Mouse (Mus musculus) urinary bladder, adult 18-20 months (tissue): ENCODE measurements around the gene Daam2.
A peak's percentile ranks its signal among the peaks of the same experiment; 100 is the strongest.

ENCODE experiments used
- DNase-seq, 2 experiments: peaks; one replicate each; pipeline ENCODE4 v3.0.0; 2022; ENCODE audit warnings: low spot score in 2 of 2, mixed read lengths in 2 of 2

Gene Daam2

GRCm38 (mm10) chr17:49563830-49564470, at the start of gene Daam2:
Gene Daam2 (minus strand): TSS chr17:49564343.
- peak; percentile 31 to 70 for DNase-seq

DNA sequence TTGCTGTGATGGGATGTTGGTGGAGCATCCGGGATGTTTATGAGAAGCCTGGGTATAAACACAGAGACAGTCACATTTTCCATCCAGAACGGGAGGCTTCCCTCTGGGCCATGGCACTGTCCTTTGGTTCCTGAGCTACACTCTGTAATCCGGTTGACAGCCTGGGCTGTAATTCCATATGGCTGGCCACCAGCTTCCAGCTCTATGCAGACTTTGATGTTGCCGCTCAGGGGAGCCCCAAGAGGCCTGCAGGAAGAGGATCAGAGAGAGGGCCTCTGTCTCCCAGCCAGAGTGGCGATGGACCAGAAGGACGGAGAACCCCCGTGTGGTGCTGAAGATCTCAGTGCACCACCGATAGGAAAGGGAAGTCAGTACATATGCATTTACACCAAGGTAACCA, 46.2 kb upstream of the Daam2 start:
- DNase-seq = no peak

DNA sequence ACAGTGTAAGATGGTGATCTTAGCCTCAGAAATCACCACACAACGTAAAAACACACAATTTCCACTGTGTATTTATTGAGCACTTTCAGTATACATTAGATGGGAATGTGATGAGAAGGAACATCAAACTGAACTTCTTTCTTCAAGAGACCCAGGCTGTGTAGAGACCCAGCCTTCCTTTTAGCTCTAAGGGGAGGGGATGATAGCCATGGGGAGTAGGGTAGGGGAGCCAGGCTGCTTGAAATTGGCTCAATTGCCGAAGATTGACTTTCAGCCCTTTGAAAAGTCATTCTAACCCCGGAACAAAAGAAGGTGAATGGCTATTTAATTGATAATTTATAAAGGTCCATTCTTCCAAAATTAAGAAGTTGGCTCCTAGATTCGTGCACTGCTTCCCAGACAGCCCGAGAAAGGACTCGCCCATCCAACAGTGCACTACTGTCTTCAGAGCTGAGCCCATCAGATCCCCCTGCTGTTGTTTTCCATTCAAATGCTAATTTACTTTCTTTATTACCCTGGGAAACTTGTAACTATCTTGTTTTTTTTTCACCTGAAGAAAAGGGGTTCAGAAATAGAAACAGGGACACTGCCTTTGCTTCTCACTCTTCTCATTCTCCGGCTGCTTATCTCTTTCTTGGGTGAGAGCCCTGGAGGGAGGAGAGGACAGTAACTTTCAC, 43.3 kb upstream of the Daam2 start:
- no peak for DNase-seq

DNA sequence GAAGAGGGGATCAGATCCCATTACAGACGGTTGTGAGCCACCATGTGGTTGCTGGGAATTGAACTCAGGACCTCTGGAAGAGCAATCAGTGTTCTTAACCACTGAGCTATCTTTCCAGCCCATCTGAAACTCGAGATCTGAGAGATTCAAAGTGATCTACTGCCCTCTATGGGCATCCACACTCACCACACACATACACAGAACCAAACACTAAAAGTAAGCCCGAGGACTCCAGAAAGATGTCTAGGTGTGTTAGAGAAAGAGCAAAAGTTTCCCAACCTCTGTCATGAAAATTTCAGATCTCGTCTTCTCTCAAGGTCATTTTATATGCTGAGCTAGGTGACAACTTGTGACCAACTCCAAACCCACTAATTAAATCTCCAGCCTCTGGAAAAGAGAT, 41.3 kb upstream of the Daam2 start:
- no peak for DNase-seq

DNA sequence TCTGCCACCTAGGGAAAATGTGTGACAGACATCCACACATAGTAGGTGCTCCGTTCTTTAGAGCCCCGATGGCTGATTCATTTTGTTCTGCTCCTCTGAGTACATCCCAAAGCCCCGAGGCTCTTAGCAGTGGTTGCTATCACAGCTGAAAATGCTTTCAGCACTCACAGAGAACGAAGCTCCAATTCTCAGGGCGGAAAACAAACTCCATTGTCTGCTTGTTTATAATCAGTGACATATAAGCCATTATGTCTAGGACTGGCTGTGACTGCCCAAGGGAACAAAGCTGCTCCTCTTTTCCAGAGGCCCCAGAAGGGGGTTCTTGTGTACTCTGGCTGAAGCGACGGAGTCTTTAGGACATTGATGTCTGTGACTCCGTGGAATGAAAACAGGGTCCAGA, 25.9 kb upstream of the Daam2 start:
- no peak for DNase-seq

DNA sequence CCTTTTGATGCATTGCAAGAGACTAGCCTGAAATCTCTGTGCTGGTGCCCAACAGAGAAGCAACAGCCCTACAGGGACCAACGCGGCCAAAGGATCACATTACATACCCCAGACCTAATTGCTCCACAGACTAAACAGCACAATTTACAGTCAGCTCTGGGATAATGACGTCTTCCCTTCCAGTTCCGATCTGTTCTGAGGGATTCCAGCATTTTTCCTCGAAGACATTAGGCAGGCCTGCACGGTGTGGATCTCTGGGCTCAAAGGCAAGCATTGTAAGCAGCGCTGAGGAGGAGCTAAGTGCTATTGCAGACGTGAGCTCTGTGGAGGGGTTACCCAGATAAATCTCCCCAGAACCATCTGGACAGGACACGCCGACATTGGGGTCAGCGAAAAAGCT, 18.3 kb upstream of the Daam2 start:
- no peak for DNase-seq

DNA sequence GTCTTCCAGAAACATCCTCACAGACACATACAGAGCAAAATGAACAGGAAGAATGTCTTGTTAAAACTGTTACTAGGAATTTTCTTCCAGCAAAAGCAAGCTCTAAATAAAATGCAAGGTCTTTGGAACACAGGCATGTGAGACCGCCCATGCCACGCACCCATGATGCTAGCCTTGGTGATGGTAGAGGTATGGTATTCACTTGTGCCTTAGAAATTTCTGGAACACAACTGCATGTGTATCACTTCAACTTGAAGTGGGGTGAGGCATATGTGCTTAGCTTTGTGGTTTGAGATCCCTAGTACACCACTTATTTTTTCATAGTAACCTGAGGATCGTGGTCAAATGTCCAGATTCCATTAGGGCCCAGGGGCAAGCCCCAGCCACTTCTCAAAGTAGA, 13.2 kb upstream of the Daam2 start:
- no peak for DNase-seq

GRCm38 (mm10) chr17:49568717-49569116, 4.6 kb upstream of the Daam2 start:
- DNase-seq = no peak

DNA sequence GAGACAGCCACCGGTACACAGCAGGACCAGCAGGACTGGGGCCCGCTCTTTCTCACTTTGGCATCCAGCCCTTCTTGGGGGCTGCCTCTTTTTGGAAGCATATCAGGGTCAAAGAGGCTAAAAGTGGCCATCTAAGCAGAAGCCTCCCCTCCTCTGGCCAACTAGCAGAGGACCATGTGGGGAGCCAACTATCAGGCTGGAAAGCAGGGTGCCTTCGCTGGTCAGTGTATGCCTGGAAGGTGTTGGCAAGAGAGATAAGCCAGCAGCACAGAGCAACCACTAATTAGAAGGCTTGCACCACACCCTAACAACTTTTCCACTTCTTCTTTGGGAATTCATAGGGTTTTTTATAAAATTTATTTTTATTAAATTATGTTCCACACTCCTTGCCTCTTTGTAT, 346 bp upstream of the Daam2 start:
- no peak for DNase-seq

GRCm38 (mm10) chr17:49563416-49563780, 745 bp downstream of the Daam2 start:
- DNase-seq = no peak

DNA sequence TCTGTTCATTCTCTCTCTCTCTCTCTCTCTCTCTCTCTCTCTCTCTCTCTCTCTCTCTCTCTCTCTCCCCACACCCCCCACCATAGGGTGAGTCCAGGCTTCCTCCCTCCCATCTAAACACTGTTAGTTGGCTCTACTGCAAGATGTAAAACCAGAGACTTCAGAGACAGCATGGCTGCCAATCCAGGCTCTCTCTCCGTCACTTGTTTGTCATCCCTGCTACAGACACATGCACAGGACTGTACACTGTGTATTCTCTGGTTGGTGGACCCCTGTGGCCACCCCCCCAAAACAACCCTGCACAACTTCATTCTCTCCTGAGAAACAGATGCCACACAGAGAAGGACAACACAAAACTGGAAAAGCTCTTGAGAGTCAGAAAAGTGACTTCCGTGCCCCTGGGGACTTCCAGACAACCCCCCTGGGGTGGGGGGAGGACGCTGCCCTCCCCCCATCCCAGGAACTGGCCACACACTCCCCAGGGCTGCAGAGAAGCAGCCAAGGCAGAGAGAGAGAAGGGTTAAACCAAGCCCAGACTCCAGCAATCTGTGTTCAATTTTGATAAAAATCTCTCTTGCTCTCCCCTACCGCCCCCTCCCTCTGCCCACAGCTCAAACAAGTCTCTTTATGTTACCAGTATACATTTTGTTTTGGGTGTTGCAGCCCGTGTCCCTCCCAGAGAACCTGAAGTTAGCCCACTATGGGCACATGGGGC, 1.3 kb downstream of the Daam2 start:
- no peak for DNase-seq

- DNase-seq = no peak
Observed at GRCm38 (mm10) chr17:49561985-49562384, 2.2 kb downstream of the Daam2 start.

DNA sequence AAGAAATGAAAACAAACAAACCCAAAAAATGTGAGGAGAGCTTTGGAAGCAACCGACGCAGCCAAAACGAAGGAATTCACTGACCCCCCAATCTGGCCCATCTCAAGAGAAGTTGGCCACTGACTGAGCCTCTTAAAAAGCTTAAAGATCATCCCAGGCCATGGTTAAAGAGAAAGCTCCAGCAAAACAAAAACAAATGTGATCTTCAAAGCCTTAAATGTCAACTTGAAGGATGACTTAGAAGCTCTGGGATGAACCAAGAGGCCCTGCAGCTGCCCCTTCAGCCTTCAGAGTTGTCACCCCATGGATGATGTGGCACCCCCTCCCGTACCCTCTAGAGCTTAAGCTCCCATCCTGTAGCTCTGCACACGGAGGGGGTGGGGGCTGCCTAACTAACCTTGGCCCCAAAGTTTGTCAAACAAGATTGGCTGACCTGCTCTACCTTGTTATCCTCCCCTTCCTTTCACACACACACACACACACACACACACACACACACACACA, 4.3 kb downstream of the Daam2 start:
- DNase-seq = no peak

DNA sequence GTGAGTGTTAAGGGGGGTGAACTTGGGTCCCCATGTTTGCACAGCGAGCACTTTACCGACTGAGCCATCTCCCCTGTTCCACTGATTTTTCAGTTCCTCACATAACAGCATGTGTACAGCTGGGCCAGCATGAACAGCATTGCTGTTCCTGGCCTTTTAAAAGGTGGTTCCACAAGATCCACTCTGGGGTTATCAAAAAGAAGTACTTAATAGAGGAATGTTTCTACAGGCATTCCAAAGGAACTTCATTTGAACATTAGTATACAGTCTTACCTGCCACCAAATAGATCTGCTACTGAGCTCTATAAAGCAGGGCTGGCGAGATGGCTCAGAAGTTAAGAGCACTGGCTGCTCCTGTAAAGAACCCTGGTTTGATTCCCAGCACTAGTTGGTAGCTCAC, 8.0 kb downstream of the Daam2 start:
- DNase-seq = no peak

DNA sequence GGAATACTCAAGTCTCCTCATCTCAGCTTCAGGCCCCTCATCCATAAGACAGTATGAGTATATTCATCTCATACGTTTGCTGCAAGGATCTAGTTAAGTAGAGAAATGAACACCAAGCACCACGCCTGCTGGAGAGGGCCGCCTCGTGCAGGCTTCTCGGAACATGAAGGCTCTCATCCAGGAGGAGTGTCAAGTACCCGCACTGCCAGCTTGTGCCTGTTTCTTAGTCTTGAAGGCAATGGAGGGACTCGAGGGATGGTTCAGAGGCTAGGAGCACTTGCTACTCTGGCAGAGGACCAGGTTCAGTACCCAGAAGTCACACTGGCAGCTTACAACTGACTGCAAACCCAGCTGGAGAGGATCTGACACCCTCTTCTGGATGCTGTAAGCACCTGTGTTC, 12.2 kb downstream of the Daam2 start:
- DNase-seq = no peak

GRCm38 (mm10) chr17:49551465-49551864, 12.7 kb downstream of the Daam2 start:
- no peak for DNase-seq

GRCm38 (mm10) chr17:49545997-49546396, 18.1 kb downstream of the Daam2 start:
- no peak for DNase-seq

DNA sequence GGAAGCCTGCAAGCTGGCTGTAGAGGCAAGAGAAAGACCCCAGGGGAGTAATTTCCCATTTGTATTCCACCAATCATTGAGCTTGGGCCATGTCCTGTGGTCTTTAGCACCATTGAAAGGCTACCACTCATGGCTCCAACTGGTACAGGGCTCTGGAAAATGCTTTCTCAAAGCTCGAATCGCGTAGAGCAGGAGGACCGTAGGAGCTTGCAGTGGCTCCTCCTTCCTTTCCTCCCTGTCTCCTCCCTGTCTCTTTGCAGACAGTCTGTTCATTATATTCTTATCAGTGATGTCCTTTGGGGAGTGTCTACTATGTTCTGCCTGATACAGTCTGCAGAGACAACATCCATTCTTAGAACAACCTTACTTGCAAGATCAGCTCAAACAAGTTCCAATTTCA, 18.7 kb downstream of the Daam2 start:
- no peak for DNase-seq

- DNase-seq = no peak
Observed at GRCm38 (mm10) chr17:49544561-49544960, 19.6 kb downstream of the Daam2 start.

GRCm38 (mm10) chr17:49540706-49541105, 23.4 kb downstream of the Daam2 start:
- no peak for DNase-seq

DNA sequence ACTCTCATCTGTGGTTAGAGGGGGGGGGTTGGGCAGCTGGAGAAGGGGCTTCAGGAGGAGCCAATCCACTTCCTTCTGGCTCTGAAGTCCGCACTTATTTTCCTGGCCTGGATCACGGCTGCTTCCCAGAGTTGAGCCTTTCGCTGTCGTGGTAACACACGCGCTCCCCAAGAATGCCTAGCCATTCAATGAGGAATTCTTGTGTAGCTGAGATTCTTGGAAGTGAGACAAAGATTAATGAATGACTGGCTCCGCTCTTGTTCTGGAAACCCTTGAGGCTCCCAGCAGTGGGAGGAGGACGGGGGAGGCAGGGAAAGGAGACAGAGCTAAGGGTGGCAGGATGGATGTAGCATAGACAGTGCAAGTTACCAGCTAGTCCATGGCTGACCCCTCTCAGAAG, 24.9 kb downstream of the Daam2 start:
- no peak for DNase-seq

DNA sequence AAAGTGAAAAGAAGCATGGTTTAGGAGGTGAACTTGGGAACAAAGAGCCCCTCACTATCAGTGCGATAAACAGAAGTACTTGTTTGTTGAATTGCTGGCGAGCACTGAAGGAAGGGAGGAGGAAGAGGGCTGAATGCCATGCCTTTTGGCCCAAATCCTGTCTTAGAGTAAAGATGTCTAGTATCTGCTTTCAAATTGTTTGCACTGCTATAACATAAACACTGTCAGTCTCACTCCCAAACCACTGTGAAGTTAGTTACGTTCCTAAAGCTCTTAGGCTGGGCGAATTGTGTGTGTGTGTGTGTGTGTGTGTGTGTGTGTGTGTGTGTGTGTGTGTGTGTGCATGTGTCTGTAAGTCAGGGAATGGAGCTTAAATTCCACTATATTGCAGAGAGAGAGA, 28.6 kb downstream of the Daam2 start:
- no peak for DNase-seq

GRCm38 (mm10) chr17:49534267-49534719, 29.9 kb downstream of the Daam2 start:
- no peak for DNase-seq
